Mouse (Mus musculus) stomach, postnatal 0 days (tissue): ENCODE measurements around the gene Esrrb.

Source experiments
- CTCF ChIP-seq: IDR thresholded peaks from 2 replicates; pipeline ENCODE4 v1.5.1; 2016; ENCODE audit warnings: antibody characterized with exemption, low read depth, mild to moderate bottlenecking, moderate library complexity
- EP300 ChIP-seq: optimal IDR thresholded peaks from 2 replicates; pipeline ENCODE3; 2016; ENCODE audit warnings: antibody characterized with exemption

- no peak for TF ChIP-seq CTCF
- TF ChIP-seq EP300: no peak
These were observed 129.1 kb downstream of the Esrrb start for GRCm38 (mm10) chr12:86490052-86490451.
